ENCODE assay signal across 8 mouse cellular contexts in genomic region chr9:100544948-100545714, GRCm38 (mm10). TPM values are rescaled to one million over a fixed set of nuclear protein-coding genes. Genes with fewer than 3 reads are reported as not detected.
DNase-seq lines count a peak whose midpoint lies in the region; ATAC-seq lines count a peak whose summit lies in the region.

No protein-coding gene starts in this region.

- peaks cover 24% of the 10 kb centered on the region for H3K4me1 ChIP-seq in heart, embryonic 13.5 days
- peaks cover 23% of the 10 kb centered on the region for H3K4me1 ChIP-seq in liver, embryonic 16.5 days (ENCODE audit: control insufficient read depth, low read depth, low read length)
- H3K4me1 ChIP-seq in stomach, embryonic 15.5 days, result peaks cover 7% of the 10 kb centered on the region

- H3K36me3 ChIP-seq in heart, embryonic 13.5 days, result peaks cover 13% of the 10 kb centered on the region
- no peaks in the 10 kb centered on the region for H3K36me3 ChIP-seq in liver, embryonic 16.5 days (ENCODE audit: control insufficient read depth, insufficient read depth)
- H3K36me3 ChIP-seq in stomach, embryonic 15.5 days, result no peaks in the 10 kb centered on the region

- H3K27ac ChIP-seq in heart, embryonic 13.5 days (replicated peaks), result peak overlapping the region; percentile 91
- peak overlapping the region; percentile 89 for H3K27ac ChIP-seq in liver, embryonic 16.5 days (ENCODE audit: low read length)
- H3K27ac ChIP-seq in stomach, embryonic 15.5 days, result peak overlapping the region; percentile 88

- peak overlapping the region; percentile 78 for H3K4me3 ChIP-seq in heart, embryonic 13.5 days
- peak overlapping the region; percentile 96 for H3K4me3 ChIP-seq in liver, embryonic 16.5 days (ENCODE audit: low read depth, low read length)
- peak overlapping the region; percentile 87 for H3K4me3 ChIP-seq in stomach, embryonic 15.5 days (replicated peaks)

- DNase-seq in retina, postnatal 1 day, result peak; percentile 7
- no peak for DNase-seq in retina, embryonic 14.5 days (ENCODE audit: low spot score)
- DNase-seq in c-Kit-negative CD71-positive TER-119-positive erythroid progenitor cells, embryonic 14.5 days (ENCODE audit: low read depth, low spot score), result peak; percentile 22
- no peak for DNase-seq in right cerebral cortex, postnatal 36 days (ENCODE audit: low spot score in 2 of 2)
- no peak for DNase-seq in frontal cortex, postnatal 14 days (ENCODE audit: low spot score in 2 of 2)

- peak overlapping the region; percentile 87 for H3K4me2 ChIP-seq in heart, embryonic 13.5 days
- H3K4me2 ChIP-seq in liver, embryonic 16.5 days (ENCODE audit: low read depth, low read length), result peak overlapping the region; percentile 68
- H3K4me2 ChIP-seq in stomach, embryonic 15.5 days, result peak overlapping the region; percentile 66

- H3K9me3 ChIP-seq in heart, embryonic 13.5 days, result peaks cover 11% of the 10 kb centered on the region
- H3K9me3 ChIP-seq in liver, embryonic 16.5 days (replicated peaks; ENCODE audit: control insufficient read depth, low read length), result peaks cover 2% of the 10 kb centered on the region; the same call in 1 of the 2 replicates
- no peaks in the 10 kb centered on the region for H3K9me3 ChIP-seq in stomach, embryonic 15.5 days

- H3K9ac ChIP-seq in heart, embryonic 13.5 days, result peak overlapping the region; percentile 93
- H3K9ac ChIP-seq in liver, embryonic 16.5 days (ENCODE audit: low read depth, low read length), result peak overlapping the region; percentile 96
- H3K9ac ChIP-seq in stomach, embryonic 15.5 days, result peak overlapping the region; percentile 83

- no peak for ATAC-seq in heart, embryonic 13.5 days (ENCODE audit: extremely low read depth, insufficient number of reproducible peaks, low FRiP score, low TSS enrichment)
- ATAC-seq in liver, embryonic 16.5 days (ENCODE audit: low read depth), result no peak
- no peak; the same call in 1 of the 2 replicates for ATAC-seq in stomach, embryonic 15.5 days (ENCODE audit: insufficient read depth, low FRiP score, low read depth)

- 2% methylated on average over 37 of the region's 38 CpGs for WGBS in heart, embryonic 13.5 days
- WGBS in liver, embryonic 16.5 days (ENCODE audit: insufficient replicate concordance), result 1% methylated on average over 35 of the region's 38 CpGs
- WGBS in stomach, embryonic 15.5 days, result 1% methylated on average over 38 of the region's 38 CpGs

- no peaks in the 10 kb centered on the region for H3K27me3 ChIP-seq in heart, embryonic 13.5 days (replicated peaks)
- no peaks in the 10 kb centered on the region for H3K27me3 ChIP-seq in liver, embryonic 16.5 days (ENCODE audit: control insufficient read depth, insufficient read depth, low read depth, low read length)
- H3K27me3 ChIP-seq in stomach, embryonic 15.5 days (replicated peaks), result no peaks in the 10 kb centered on the region

RNA-seq across cellular contexts. Expression of gene Nck1, which starts 0.8 kb away (rescaled TPM):
- 45.6 and 56.7 TPM in 2 replicates for polyA plus RNA-seq in heart, embryonic 13.5 days (2015; fragmentation: Nextera tagmentation; extraction: Ambion mirVana)
- polyA plus RNA-seq in liver, embryonic 16.5 days (2015; fragmentation: Nextera tagmentation; extraction: Ambion mirVana), result 22.1 and 23.4 TPM in 2 replicates
- polyA plus RNA-seq in stomach, embryonic 15.5 days (2015; fragmentation: Nextera tagmentation; extraction: Ambion mirVana), result 62.2 and 63.7 TPM in 2 replicates

RNA-seq across cellular contexts. Expression of gene Slc35g2, which starts 25.8 kb away (rescaled TPM):
- 9.6 and 10.5 TPM in 2 replicates for polyA plus RNA-seq in heart, embryonic 13.5 days (2015; fragmentation: Nextera tagmentation; extraction: Ambion mirVana)
- 1.4 and 1.6 TPM in 2 replicates for polyA plus RNA-seq in liver, embryonic 16.5 days (2015; fragmentation: Nextera tagmentation; extraction: Ambion mirVana)
- polyA plus RNA-seq in stomach, embryonic 15.5 days (2015; fragmentation: Nextera tagmentation; extraction: Ambion mirVana), result 6.2 and 7.5 TPM in 2 replicates

RNA-seq across cellular contexts. Expression of gene Stag1, which starts 52.5 kb away (rescaled TPM):
- polyA plus RNA-seq in heart, embryonic 13.5 days (2015; fragmentation: Nextera tagmentation; extraction: Ambion mirVana), result 23.1 and 25.7 TPM in 2 replicates
- polyA plus RNA-seq in liver, embryonic 16.5 days (2015; fragmentation: Nextera tagmentation; extraction: Ambion mirVana), result 13.9 and 15.1 TPM in 2 replicates
- polyA plus RNA-seq in stomach, embryonic 15.5 days (2015; fragmentation: Nextera tagmentation; extraction: Ambion mirVana), result 40.9 and 42.6 TPM in 2 replicates

RNA-seq across cellular contexts. Expression of gene Il20rb, which starts 58.5 kb away (rescaled TPM):
- 0.41 and 0.68 TPM in 2 replicates for polyA plus RNA-seq in heart, embryonic 13.5 days (2015; fragmentation: Nextera tagmentation; extraction: Ambion mirVana)
- polyA plus RNA-seq in liver, embryonic 16.5 days (2015; fragmentation: Nextera tagmentation; extraction: Ambion mirVana), result 0.24 and 0.34 TPM in 2 replicates
- 1.4 TPM in 2 replicates for polyA plus RNA-seq in stomach, embryonic 15.5 days (2015; fragmentation: Nextera tagmentation; extraction: Ambion mirVana)

Comparison
In these comparisons a context has a peak if more than half of its experiments do, and no peak if none do; other contexts are left out.
1. DNase-seq: peak in retina, postnatal 1 day (single experiment) and c-Kit-negative CD71-positive TER-119-positive erythroid progenitor cells, embryonic 14.5 days (single experiment); none in retina, embryonic 14.5 days (single experiment), right cerebral cortex, postnatal 36 days (0 of 2) and frontal cortex, postnatal 14 days (0 of 2).
2. Peak in every context shown above with its lines, with median percentiles within 50 percentile points of each other: H3K27ac ChIP-seq, H3K4me2 ChIP-seq, H3K4me3 ChIP-seq and H3K9ac ChIP-seq.